Mouse (Mus musculus) lung, postnatal 0 days (tissue): ENCODE results near the gene Ager.

Source experiments
- CTCF ChIP-seq: IDR thresholded peaks from 2 replicates; pipeline ENCODE4 v1.5.1; 2016; ENCODE audit warnings: antibody characterized with exemption, mild to moderate bottlenecking
- EP300 ChIP-seq: IDR thresholded peaks from 2 replicates; pipeline ENCODE4 v1.6.1; 2016; ENCODE audit warnings: antibody characterized with exemption, mild to moderate bottlenecking, control low read depth

DNA sequence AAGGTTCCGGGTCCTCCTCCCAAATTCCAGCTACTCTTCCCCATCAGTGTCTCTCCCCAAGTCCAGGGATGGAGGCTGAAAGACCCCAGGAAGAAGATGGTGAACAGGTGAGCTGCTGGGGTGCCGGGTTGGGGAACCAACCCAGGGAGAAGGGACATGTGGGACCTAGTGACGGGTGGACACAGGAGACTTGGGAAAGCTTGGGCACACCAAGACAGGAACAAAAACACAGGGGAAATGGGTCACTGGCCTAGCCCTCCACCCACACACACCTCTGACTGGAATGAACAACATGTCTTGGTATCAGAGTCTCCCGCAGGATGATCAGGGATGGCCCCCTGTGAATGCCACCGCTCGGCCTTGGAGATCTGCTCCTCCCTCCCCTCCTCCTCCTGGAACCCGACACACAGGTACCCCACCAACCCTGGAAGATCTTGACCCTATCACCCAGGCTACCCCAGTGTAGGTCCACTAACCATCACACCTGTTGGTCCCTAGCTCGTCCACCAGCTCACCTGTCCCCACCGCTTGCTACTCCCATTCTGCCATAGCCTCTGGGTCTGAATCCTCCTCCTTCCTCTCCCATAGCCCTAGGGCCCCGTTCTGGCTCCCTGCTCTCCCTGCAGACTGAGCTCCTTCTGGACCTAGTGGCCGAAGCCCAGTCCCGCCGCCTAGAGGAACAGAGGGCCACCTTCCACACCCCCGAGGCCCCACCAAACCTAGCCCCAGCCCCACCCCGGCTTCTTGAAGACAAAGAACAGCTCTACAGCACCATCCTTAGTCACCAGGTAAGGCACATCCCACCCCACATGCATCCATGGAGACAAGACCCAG, 7.3 kb upstream of the Ager start:
- no peak for TF ChIP-seq EP300
- TF ChIP-seq CTCF, result no peak; the same call in 1 of the 2 replicates
